Mouse (Mus musculus) lung, postnatal 25 days (tissue): ENCODE measurements around the gene Pla2g5.
"Not testable (repeated sequence)": the region's sequence is repeated elsewhere in the genome, so short reads cannot be mapped to it uniquely, and the experiment has no call there.

Source experiments
- DNase-seq: peaks from one replicate; pipeline ENCODE4 v3.0.0; 2022; ENCODE audit warnings: low spot score

Gene Pla2g5

GRCm38 (mm10) chr4:138863344-138863998, at the start of gene Pla2g5:
TSS of gene Pla2g5 (minus strand) at chr4:138863482.
- no peak for DNase-seq

GRCm38 (mm10) chr4:138905624-138906337, 42.5 kb upstream of the Pla2g5 start:
- DNase-seq, result no peak

GRCm38 (mm10) chr4:138899361-138899760, 36.1 kb upstream of the Pla2g5 start:
- DNase-seq, result no peak

- not testable (repeated sequence) for DNase-seq
Measured at GRCm38 (mm10) chr4:138893789-138894188, 30.5 kb upstream of the Pla2g5 start.

GRCm38 (mm10) chr4:138892655-138893054, 29.4 kb upstream of the Pla2g5 start:
- DNase-seq, result peak; percentile 63

GRCm38 (mm10) chr4:138889635-138890034, 26.4 kb upstream of the Pla2g5 start:
- no peak for DNase-seq

GRCm38 (mm10) chr4:138889165-138889564, 25.9 kb upstream of the Pla2g5 start:
- no peak for DNase-seq

GRCm38 (mm10) chr4:138884261-138884660, 21.0 kb upstream of the Pla2g5 start:
- peak; percentile 82 for DNase-seq

- peak; percentile 22 for DNase-seq
Measured at GRCm38 (mm10) chr4:138882179-138882578, 18.9 kb upstream of the Pla2g5 start.

GRCm38 (mm10) chr4:138880811-138881584, 17.7 kb upstream of the Pla2g5 start:
- DNase-seq, result peak; percentile 28

GRCm38 (mm10) chr4:138879808-138880207, 16.5 kb upstream of the Pla2g5 start:
- no peak for DNase-seq

GRCm38 (mm10) chr4:138878783-138879182, 15.5 kb upstream of the Pla2g5 start:
- peak; percentile 18 for DNase-seq

- no peak for DNase-seq
Measured at GRCm38 (mm10) chr4:138877731-138878130, 14.4 kb upstream of the Pla2g5 start, which contains the start of gene Pla2g2e. TSS of gene Pla2g2e (plus strand) at chr4:138877942.

GRCm38 (mm10) chr4:138875986-138876385, 12.7 kb upstream of the Pla2g5 start:
- no peak for DNase-seq

- not testable (repeated sequence) for DNase-seq
Measured at GRCm38 (mm10) chr4:138875275-138875674, 12.0 kb upstream of the Pla2g5 start.

GRCm38 (mm10) chr4:138873864-138874263, 10.6 kb upstream of the Pla2g5 start, which contains the start of gene Gm13030:
TSS of gene Gm13030 (minus strand) at chr4:138873964.
- DNase-seq, result no peak

- DNase-seq, result no peak
Measured at GRCm38 (mm10) chr4:138868666-138869065, 5.4 kb upstream of the Pla2g5 start.

- peak; percentile 83 for DNase-seq
Measured at GRCm38 (mm10) chr4:138866413-138866812, 3.1 kb upstream of the Pla2g5 start.

GRCm38 (mm10) chr4:138865991-138866390, 2.7 kb upstream of the Pla2g5 start:
- DNase-seq, result no peak

- DNase-seq, result no peak
Measured at GRCm38 (mm10) chr4:138865092-138865491, 1.8 kb upstream of the Pla2g5 start.

GRCm38 (mm10) chr4:138859728-138860127, 3.6 kb downstream of the Pla2g5 start:
- peak; percentile 43 for DNase-seq

GRCm38 (mm10) chr4:138859245-138859644, 4.0 kb downstream of the Pla2g5 start:
- no peak for DNase-seq

- DNase-seq, result no peak
Measured at GRCm38 (mm10) chr4:138858446-138858845, 4.8 kb downstream of the Pla2g5 start.
